Mouse (Mus musculus): Measurements from ENCODE around the gene Pecr.

Pecr gene

DNA sequence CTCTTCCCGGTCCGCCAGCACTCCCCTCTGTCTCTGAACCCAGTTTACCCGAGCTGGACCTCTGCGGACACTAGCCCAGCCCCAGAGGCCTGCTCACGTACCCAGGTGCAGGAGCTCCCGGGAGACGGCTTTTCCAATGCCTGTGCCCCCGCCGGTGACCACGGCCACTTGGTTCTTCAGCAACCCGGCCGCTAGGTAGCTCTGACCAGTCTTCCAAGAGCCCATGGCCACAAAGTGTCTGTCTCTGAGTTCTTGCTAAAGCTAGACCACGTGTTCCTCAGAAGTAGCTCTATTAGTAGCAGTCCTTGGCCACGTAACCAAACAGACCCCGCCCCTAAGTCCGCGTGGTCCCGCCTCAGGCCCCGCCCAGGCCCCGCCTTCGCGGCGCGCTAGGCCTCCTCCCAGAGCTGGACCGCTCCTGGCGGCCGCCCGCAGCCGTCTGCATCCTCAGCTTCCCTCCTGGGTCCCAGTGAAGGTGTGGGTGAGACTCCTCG, at the start of gene Pecr, which contains the start of gene Tmem169:
Gene Pecr (minus strand): TSS at position 323 of the 494 bp plus-strand sequence.
Gene Tmem169 (plus strand): TSS at position 378 of the 494 bp plus-strand sequence.
- DNase-seq (ENCODE audit: low read depth, low spot score): peak; percentile 93

DNA sequence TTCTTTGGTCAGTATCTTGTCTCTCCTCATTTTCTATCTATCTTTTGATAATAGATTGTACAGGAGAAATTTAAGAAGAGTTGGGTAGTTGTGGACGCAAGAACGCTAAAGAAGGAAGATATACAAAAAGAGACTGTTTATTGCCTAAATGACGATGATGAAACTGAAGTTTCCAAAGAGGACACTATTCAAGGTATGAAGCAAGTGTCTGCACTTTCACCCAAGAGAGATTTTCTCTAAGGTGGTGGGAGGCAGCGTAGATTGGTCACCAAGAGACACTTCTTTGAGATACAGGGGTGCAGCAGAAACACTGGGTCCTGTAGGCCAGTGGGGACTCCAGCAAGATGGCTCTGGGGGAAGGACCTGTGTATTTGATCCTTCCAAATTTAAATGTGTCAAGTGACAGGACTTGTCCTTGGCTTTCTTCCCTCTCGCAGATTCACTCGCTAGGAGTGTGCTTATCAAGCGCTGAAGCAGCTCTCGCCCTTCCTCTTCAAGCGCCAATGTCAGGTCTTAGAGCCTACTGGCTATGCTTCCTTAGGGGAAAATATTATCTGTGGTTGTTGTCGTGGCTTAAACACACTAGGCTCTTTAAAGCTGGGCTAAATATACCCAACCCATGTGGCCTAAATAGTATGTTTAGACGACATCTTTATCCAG, 42.2 kb upstream of the Pecr start:
- no peak for DNase-seq (ENCODE audit: low read depth, low spot score)

DNA sequence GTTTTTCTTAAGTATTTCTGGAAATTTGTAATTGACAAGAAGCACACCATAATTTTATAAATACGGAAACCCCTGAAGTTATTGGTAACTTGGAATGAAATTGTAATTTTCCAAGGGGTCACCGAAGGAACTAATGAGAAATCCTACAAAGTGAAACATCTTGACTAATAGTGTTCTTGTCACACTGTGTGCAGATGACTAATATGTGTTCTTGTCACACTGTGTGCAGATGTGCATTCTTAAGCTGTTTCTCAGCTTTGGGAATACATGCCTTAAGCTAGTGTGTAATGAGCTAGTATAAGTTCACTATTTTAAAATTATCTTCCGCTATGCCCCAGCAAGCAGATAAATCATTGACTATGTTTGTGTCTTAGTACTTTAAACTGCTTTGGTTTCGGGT, 39.1 kb upstream of the Pecr start:
- no peak for DNase-seq (ENCODE audit: low read depth, low spot score)

DNA sequence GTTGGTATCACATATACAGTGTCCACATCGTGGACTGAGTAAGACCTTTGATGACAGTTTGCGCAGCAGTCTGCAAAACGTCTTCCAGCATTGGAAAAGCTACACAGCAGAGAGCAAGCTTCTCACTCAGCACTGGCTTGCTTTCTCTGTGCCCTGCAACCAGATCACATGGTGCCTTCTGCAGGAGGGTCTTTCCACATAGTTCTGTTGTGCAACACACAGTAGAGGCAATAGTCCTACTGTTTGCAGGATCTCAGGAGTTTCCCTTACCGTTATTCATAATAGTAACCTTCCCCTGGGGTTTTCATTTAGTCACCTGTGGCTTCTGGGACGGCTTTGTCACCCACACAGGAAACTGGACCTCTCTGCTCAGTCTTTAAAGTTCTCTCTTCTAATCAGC, 36.6 kb upstream of the Pecr start:
- no peak for DNase-seq (ENCODE audit: low read depth, low spot score)

DNA sequence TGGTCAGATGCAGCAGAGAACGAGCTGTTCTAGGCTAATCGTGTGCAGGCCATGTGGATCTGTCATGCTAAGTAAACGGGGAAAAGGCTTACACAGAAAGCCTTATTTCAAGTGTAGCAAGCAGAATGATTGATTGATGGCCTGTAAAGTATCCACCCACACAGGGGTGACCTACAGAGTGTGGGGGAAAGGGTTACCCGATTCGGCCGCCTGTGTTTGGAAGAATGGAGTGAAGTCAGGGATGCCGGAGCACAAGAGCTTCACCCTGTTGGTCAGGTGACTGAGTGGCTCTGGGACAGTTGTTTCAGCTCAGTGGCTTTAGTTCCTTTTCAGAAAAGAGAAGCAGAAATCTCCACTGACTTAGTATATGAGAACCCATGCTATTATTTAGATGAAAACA, 32.8 kb upstream of the Pecr start:
- no peak for DNase-seq (ENCODE audit: low read depth, low spot score)

DNA sequence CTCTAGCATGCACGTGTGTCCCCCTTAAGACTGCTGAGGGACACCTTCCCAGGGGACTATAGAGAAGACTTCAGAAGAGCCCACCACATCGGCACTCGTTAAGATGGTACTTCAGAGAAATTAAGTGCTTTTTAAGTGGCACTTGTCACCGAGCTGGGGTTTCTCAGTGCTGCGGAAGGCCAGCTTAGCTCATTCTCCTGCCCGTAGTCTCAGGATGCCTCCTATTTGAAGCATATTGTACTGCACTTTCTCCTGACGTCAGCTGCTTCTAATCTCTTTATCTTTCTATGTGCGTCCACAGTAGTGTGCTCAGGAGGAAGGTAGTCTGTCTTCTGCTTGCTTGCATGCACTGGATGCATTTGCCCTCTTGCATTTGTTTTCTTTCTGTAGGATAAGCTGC, 32.3 kb upstream of the Pecr start:
- no peak for DNase-seq (ENCODE audit: low read depth, low spot score)

DNA sequence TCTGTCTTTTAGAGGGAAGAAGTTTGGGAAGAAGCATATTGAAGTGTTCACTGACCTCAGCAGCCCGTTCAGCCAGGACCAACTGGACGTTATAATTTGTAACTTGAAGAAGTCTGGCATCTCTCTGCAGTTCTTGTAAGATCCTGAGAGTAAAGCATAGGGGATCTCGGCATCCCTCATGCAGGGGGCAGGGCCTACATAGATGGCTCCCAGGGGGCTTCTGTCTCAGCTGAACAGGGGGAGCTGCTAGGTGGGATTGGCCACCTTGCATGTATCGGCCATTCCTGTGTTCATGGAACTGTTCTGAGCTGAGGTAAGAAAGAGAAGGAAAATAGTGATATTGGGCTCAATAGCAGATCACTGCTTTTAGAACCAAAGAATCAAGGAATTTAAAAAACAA, 31.3 kb upstream of the Pecr start:
- DNase-seq (ENCODE audit: low read depth, low spot score): no peak

DNA sequence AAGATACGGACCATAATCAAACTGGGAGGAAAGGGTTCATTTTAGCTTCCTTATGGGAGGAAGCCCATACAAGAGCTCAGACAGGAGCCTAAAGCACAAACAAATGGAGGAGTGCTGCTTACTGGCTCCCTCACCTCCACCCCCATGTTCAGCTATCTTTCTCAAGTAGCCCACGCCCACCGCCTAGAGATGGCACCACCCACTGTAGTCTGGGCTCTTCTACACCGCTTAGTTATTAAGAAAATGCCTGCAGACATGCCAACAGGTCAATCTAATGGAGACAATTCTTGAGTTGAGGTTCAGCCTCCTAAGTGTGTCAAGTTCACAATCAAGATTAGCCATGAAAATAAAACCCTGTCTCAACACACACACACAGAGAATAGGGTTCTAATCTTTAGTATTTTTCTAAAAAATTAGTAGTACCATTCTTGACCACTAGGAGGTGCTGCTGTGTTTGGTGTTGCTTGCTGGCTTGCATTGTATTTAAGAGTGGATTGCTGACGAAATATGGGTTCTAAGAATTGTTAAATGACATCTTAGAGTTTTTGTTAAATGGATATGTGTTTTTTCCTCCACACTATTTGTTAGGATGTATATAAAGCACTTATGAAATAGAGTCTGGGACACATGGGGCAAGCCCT, 29.4 kb upstream of the Pecr start:
- DNase-seq (ENCODE audit: low read depth, low spot score): peak; percentile 54

DNA sequence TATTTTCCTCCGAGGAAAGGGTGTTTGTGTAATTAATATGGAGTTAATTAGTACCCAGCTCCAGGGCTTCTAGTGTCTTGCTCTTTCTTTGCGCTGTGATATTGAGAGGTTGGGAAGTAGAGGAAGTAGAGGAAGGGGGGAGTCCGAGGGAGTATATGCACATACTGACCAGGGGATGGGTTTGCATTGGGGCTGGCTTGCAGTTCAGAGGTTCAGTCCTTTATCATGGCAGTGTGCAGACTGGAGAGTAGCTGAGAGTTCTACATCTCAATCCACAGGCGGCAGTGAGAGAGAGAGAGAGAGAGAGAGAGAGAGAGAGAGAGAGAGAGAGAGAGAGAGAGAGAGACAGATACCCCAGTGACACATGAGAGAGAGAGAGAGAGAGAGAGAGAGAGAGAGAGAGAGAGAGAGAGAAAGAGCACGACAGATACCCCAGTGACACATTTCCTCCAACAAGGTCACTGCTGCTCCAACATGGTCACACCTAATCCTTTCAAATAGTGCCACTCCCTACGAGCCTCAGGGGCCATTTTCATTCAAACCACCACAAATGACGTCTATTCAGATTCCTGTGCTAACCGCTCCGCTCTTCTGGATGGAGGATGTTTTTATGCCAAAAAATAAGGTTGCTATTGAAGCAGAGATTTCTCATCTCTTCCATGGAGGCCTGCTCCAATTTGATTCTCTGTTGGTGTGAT, 28.7 kb upstream of the Pecr start:
- DNase-seq (ENCODE audit: low read depth, low spot score): no peak

DNA sequence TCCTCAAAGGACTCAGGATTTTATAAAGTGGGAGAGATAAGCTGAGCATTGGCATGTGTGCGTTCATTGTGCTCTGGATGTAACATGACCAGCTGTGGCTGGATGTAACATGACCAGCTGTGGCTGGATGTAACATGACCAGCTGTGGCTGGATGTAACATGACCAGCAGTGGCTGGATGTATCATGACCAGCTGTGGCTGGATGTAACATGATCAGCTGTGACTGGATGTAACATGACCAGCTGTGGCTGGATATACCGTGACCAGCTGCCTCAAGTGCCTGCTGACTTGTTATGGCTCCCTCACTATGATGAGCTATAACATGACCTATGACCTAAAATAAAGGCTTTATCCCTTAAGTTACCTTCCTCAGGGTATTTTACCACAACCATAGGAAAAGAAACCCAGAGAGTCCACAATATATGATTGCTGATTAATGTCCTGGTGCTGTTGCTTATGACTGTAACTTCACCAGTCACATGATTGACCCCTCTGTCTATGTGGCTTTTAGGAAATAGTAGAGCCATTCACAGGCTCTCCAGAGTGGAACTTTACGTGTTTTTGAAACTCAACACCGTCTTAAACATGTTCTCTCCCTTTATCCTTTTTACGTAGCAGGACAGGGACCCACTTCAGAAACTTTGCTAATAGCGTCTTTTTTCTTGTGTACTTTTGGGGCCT, 25.8 kb upstream of the Pecr start:
- DNase-seq (ENCODE audit: low read depth, low spot score): peak; percentile 80

DNA sequence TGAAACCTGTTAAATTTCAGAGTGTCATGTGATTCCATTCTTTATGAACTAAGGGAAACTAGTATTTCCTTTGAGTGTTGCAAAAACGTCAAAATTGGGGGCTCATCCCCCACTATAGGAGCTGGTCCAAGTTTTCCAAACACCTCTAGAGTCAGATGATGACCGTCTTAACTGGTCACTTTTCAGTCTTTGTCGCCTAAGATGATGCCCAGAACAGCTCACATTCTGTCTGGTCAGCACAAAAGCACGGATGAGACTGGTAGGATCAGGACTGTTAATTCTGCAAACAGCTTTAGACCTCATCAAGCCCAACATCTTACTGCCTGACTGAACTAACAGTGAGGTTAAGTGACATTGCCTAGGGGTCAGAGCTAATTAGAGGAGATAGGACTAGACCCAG, 24.8 kb upstream of the Pecr start:
- DNase-seq (ENCODE audit: low read depth, low spot score): no peak

DNA sequence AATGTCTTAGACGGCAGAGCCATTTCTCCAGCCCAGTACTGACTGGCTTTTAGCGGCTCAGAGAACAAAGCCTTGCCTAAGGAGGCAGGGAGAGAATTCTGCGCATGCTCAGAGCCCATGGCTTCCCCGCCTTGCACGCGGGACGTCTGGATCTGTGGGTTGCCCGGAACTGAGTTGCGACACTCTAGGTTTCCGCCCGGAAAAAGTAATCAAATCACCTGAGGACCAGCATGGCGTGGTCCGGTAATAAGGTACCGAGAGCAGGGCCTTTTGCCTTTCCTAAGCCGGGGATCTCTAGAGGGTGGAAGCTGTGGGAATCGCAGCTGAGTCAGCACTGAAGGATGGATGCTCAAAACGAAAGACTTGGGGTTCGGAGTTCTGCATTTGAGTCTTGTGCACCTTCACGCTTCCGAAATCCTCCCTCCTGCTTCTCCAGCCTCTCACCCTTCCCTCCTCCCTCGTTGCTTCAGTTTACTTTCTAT, 23.2 kb upstream of the Pecr start, which contains the start of gene Xrcc5:
Gene Xrcc5 (plus strand): TSS at position 105 of the 482 bp plus-strand sequence.
- DNase-seq (ENCODE audit: low read depth, low spot score): peak; percentile 98

DNA sequence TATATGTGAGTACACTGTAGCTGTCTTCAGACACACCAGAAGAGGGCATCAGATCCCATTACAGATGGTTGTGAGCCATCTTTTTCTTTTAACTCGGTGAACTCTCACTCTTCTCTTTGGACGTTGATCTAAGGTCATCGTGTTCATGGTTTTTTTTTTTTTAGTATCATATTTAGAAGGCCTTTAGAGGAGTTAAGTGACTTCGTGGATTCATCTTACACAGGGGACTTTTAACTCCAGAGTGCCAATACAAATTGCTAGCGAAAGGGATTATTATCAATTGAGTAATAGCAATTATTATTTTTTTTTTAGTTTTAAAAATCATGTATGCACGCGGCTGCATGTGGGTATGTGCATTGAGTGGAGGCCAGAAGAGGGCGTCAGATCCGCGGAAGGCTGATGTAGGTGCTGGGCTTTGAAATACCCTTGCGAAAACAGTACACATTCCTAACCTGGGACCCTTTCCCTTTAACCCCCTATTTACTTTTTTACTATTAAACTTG, 22.6 kb upstream of the Pecr start:
- no peak for DNase-seq (ENCODE audit: low read depth, low spot score)

DNA sequence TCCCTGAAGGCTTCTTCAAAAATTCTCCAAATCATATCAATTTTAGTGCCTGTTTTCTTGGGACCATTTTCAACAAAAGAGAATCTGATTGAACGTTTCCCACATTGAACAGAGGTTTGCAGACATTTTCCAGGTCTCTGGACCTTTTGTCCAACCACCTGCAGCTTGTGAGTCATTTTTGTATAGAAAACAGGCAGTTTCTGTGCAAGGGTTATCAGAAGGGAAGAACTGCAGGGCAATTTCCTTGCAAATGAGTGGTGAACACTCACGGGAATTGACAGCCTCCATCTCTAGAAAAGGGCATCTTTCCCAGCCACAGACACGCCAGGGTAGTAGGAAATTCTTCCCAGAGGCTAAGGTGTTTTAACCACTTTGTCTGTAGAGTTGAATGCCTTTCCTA, 22.1 kb upstream of the Pecr start:
- no peak for DNase-seq (ENCODE audit: low read depth, low spot score)

DNA sequence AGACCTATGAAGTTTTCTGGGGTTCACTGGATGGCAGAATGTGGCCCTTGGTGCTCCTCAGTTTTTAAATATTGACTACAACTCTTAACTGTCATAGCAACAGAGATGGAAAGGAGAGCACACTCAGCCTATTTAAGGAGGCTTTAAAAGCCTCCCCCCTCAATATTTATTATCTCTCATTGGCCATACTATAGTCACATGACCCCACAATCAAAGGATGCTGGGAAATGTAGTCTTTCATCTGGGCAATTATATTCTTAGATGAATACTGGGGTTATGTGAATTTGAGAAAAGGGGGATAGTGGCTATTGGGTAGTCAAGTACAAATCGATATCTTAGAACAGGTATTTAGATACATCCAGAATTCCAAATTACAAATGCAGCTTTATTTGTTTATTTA, 17.7 kb upstream of the Pecr start:
- no peak for DNase-seq (ENCODE audit: low read depth, low spot score)

DNA sequence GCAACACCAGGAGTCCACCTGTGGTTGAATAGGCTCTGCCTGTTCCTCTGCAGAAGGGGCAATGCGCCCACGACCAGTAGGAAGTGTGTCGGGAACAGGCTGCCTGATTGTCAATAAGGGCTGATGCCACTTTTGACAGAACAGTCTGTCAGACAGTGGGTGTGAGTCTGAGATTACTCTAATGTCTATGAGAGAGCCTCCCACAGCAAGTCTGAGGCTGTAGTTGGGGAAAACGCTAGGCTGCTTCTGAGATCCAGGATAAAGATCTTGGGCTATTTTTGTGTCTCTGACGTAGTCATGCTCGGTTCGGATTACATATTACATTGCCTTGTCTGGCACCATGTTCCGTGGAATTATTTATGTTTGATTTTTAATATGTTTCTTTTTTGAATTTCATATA, 11.6 kb upstream of the Pecr start:
- no peak for DNase-seq (ENCODE audit: low read depth, low spot score)

DNA sequence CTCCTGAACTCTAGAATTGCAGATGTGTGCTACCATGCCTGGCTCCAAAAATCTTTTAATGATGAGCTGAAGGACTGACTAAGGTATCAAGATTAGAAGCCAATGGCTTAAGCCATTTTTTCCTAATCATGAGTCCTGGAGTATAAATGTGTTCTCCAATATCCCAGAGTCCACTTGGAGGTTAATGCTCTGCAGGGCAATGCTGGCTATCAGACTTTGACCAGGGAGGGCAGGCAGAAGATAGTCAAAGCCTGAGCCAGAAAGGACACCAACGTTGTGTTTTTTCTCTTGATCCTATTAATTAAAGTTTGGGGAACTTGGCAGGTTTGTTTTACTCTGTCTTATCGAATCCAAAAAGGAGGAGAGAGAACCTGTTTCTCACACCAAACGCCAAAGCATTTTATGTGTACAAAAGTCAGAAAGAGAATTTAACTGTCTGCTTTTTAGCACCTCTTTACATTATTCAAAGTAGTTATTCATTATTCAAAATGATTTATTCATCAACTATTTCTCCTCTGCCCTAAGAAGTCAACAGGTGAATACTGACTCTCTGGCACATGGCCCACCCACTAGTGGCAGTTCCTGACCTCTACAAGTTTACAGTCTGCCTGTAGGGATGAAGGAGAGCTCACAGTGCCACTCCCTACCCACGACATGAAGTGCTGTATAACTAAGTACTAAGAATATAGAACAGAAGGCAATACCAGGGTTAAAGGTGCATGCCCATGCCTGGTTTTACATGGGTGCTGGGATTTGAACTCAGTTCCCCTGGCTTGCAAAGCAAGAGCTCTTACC, 10.0 kb upstream of the Pecr start:
- DNase-seq (ENCODE audit: low read depth, low spot score): no peak

DNA sequence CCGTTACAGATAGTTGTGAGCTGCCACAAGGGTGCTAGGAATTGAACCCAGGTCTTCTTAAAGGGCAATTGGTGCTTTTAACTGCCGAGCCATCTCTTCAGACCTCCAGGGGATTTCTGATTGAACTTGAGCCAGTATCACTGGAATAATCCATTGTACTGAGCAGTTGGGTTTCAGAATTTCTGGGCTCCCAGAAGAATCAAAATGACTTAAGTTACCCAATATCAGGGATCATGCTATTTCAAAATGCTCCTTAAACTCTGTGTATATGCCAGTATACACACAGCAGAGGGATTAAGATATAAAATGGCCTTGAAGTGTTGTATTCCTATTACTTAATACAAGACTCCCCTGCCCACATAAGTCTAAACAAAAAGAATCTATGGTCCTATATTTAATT, 7.8 kb upstream of the Pecr start:
- no peak for DNase-seq (ENCODE audit: low read depth, low spot score)

DNA sequence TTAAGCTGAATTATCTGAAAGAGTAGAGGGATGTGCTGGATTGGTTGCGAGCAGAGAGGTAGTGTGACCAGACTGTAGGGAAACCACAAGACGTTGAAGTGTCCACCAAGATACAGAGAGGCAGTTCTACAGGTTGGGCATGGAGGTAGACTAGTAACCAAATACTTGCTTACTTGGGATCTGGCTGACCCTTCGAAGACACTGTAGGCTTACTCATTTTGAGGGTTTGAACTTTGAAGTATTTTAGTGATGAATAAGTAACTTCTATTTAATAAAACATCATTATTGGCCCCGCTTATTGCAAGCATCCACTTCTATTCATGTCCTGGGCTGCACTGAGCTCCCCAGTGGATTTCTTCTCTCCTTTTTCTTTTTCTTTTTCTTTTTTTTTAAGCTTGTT, 7.3 kb upstream of the Pecr start:
- no peak for DNase-seq (ENCODE audit: low read depth, low spot score)

DNA sequence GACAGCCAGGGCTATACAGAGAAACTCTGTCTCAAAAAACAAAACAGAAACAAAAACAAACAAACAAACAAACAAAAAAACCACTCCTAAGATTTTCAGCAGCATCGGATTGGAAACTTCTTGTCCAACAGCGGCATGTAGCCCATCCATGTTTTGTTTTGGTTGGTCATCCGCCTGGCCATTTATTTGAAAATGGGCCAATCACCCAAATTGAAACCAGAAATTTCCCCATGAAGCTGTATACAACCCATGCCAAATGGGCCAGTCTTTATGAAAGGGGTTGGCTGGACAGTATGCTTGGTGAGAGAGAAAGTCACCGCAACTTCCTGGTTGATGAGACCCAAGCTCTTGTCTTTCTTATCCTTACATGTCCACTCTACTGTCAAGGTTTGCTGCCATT, 6.8 kb upstream of the Pecr start:
- no peak for DNase-seq (ENCODE audit: low read depth, low spot score)
